Mouse (Mus musculus) retina, postnatal 7 days (tissue): ENCODE results near the gene Nudt8.
"Not testable (repeated sequence)": the region's sequence is repeated elsewhere in the genome, so short reads cannot be mapped to it uniquely, and the experiment has no call there.

ENCODE experiments used
- DNase-seq: peaks from one replicate; pipeline ENCODE4 v3.0.0-alpha.2; 2012; ENCODE audit warnings: low read depth, low spot score

Nudt8 gene

DNA sequence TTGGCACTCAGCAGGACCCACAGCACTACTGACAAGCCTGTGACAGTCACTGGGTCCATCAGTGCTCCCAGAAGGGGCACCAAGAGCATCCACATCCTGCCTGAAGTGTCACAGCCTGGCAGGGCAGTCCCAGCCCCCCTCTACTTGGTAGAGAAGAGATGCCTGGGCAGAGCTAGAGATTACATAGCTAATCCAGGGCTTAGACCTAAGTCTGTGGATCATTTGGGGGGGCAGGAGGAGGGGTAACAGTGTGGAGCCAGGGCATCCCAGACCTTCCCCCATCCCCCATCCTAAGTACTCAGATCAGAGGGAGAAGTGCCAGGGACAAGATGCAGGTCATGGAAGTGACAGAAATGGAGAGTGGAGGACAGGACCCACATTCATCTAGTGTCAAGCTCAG lies 14.4 kb downstream of the Nudt8 start:
- DNase-seq = peak; percentile 88

- no peak for DNase-seq
Measured at GRCm38 (mm10) chr19:4015635-4016034, 15.3 kb downstream of the Nudt8 start.

DNA sequence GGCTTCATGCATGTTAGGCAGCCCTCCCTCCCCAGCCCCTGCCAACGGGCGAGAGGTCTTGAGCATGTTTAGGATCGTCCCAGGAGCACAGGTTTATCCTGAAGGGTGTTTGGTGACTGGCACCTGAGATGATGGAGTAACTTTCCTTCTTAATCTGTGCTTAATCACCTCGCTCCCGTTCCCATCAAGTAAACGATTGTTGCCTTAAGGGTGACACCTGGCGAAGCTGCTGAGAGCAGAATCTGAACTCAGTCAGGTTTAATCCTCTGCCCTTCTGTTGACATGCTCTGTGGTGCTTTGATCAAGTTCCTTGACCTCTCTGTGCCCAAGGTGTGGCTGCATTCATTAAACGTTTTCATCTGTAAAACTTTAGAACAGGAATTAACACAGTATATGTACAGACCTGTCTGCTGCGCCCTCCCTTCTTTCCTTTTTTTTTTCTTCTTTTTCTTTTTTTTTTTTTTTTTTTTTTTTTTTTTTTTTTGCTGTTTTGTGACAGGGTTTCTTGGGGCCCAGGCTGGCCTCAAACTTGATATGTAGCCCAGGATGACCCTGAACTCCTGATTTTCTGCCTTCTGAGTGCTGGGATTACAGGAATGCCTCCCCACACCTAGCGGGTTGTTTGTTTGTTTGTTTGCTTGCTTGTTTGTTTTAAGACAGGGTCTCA lies 17.7 kb downstream of the Nudt8 start:
- no peak for DNase-seq

DNA sequence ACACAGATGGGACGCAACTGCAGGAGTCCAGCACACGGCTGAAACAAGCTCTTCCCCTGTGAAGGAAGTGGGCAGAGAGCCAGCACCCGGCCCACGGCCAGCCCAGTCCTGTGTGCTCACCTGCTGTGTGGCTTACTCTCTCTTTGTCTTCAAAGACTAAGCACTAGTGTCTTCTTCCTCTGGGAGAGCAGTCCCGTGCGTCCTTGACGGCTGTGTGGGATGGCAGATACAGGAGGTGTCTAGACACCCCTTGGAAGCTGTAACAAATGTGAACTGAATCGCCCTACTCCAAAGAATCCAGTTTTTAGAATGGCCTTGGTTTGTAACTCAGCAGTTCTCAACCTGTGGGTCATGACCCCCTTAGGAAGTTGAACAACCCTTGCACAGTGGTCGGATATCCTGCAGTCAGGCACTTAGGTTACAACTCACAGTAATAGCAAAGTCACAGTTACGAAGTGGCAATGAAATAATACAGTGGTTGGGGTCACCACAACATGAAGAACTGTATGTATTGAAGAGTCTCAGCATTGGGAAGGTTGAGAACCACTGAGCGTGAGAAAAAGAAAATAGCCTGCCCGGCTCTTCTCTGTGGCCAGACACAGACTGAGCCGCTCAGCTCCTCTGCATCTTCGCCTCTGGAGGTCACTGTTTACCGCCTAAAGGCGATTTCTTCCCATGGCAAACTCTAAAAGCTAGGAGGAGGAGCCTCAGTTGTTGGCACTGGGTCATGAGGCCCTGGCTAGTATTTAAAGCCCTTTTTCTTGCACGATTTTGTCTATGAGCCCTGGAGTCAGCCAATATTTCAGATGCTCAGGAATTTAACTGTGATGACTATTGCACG lies 18.6 kb downstream of the Nudt8 start:
- DNase-seq = peak; percentile 79

DNA sequence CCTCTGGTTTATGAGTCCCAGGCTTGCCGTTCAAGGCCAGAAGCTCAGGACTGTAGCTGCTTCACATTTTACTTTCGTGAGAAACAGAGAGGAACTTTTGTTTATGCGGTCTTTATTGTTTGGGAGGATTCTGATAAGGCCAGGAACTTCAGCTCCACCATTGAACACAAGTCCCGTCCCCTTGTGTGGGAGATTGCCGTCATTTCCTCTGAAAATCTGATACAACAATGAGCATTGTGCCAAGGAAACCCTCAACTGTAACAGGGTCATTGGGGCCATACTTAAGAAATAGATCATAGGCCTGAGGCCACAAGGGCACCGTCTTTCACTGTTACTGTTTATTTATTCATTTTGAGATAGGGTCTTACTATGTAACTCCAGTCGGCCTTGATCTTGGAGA lies 22.8 kb downstream of the Nudt8 start:
- no peak for DNase-seq

GRCm38 (mm10) chr19:4027576-4027975 lies 27.2 kb downstream of the Nudt8 start:
- DNase-seq = no peak

DNA sequence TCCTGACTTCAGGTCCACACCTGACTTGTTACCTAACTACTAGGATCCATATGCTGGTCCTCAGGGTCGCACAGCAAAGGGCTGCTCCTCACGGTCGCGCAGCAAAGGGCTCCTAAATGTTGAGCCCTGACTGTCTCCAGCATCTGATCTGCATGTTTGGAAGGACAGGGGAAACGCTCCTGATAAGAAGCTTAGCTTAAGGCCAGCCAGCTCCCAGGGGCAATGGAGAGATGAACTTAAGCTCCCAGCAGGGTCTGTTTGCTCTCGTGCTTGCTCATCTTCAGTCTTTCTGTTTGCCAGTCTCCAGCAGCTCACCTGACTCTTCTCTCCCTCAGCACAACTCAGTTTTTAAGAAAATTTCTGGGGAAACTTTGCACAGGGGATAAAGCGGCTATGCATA lies 32.3 kb downstream of the Nudt8 start:
- DNase-seq = no peak

DNA sequence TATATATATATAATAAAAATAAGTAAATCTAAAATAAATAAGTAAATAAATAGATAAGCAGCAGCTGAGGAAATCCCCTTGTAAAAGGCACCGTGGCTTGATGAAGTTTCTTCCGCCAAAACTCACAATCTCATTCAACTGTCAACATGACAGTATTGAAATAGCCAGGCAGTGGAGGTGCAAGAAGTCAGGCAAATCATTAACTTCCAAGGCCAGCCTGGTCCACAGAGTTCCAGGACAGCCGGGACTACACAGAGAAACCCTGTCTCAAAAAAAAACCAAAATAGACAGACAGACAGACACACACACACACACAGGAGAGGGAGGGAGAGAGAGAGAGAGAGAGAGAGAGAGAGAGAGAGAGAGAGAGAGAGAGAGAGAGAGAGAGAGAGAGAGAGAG lies 32.9 kb downstream of the Nudt8 start:
- no peak for DNase-seq

- no peak for DNase-seq
Measured at GRCm38 (mm10) chr19:4033742-4034141, 33.4 kb downstream of the Nudt8 start.

- no peak for DNase-seq
Measured at GRCm38 (mm10) chr19:4036327-4037045, 36.1 kb downstream of the Nudt8 start.

- DNase-seq = not testable (repeated sequence)
Measured at GRCm38 (mm10) chr19:4037154-4037787, 36.9 kb downstream of the Nudt8 start.

DNA sequence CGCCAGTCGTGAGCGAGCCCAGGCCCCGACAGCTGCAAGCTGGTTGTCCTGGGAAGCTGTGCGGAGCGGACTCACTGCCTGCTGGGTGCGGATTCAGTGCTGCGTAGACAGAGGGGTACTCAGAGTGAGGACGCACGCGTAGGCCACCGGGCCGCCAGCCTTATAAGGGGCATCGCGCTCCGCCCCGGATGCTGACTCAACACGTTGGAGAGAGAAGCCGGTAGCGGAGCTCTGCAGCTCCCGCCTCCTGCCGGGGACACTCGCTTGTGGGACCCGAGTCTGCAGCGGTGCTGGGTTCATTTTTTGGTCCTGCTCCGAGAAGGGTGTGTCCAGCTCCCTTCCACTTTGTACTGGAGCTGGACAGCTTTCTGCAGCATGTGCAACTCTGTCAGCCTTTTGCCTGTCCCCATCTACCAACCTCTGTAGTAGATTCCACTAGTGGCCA lies 37.4 kb downstream of the Nudt8 start, which contains the start of gene Gstp1:
TSS of gene Gstp1 (minus strand) at position 198 of the 445 bp plus-strand sequence.
- DNase-seq = peak; percentile 65

DNA sequence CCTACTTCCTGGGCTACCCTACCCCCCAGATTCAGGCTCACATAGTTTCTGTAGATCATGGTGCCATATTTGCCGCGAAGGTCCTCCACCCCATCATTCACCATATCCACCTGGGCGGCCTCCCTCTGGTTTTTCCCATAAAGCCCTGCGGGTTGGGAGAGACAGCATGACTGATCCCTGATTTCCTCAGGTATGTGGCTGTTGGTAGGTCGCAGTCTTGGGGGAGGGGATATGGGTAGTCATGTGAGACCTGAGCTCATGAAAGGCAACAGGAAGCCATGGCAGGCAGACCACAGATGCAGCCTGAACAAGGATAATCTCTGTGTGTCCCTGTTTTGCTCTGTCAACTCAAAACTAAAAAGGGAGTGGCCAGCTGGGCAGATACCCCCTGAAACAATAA lies 40.6 kb downstream of the Nudt8 start:
- not testable (repeated sequence) for DNase-seq

DNA sequence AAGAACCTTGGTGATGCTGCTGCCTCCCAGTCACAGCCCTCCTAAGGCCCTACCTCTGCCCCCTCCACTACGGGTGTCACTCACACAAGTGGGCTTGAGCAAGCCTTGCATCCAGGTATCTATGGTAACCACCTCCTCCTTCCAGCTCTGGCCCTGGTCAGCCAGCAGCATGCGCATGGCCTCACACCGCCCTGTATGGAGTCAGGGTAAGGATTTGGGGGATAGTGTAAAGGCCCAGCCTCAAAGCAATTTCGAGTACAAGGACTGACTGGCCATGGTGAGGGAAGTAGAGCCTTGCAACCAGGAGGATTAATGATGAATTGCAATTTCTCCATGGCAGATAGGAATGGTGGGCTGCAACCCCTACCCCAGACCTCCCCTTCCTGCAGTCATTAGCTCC lies 41.1 kb downstream of the Nudt8 start:
- not testable (repeated sequence) for DNase-seq

- no peak for DNase-seq
Measured at GRCm38 (mm10) chr19:4042124-4042523, 41.7 kb downstream of the Nudt8 start.

DNA sequence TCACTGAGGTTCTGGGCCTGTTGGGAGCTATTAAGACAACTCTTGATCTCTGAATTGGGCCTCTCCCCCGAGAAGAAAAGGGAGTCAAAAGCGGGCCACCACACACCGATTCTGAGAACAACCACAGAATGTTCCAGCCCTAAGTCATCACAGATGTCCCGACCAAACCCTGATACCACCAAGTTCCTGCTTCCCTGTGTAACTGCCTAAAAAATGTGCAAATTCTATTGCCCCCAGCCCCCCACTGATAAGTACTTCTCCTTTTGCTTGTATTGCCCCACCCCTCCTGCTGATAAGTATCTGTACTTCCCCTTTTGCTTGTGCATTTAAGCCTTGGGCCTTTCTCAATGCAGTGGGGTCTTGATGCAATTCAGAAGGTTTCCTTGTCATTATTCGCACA lies 43.7 kb downstream of the Nudt8 start:
- DNase-seq = not testable (repeated sequence)

- no peak for DNase-seq
Measured at GRCm38 (mm10) chr19:4045966-4046865, 45.8 kb downstream of the Nudt8 start, which contains the start of gene Gstp2. TSS of gene Gstp2 (minus strand) at chr19:4046023.

GRCm38 (mm10) chr19:4046866-4047254 lies 46.5 kb downstream of the Nudt8 start:
- DNase-seq = no peak

- DNase-seq = peak; percentile 73
Measured at GRCm38 (mm10) chr19:4047859-4048258, 47.5 kb downstream of the Nudt8 start.

- DNase-seq = not testable (repeated sequence)
Measured at GRCm38 (mm10) chr19:4049069-4049468, 48.7 kb downstream of the Nudt8 start.

GRCm38 (mm10) chr19:4051016-4051415 lies 50.6 kb downstream of the Nudt8 start:
- DNase-seq = no peak
